Mouse (Mus musculus) heart, adult 2 months (tissue): ENCODE measurements around the gene Tmem211. TPM values are rescaled to one million over a fixed set of nuclear protein-coding genes. Genes with fewer than 3 reads are reported as not detected.

ENCODE experiments used
- DNase-seq, 2 experiments: peaks; one replicate each; pipeline ENCODE4 v3.0.0; 2021
- H3K27ac ChIP-seq: fragments of 200-600 bp; 2 replicates; pipeline ENCODE4 v1.8.1; 2022
- H3K27me3 ChIP-seq: fragments of 200-500 bp; 2 replicates; pipeline ENCODE4 v1.6.1; 2012; ENCODE audit warnings: mild to moderate bottlenecking, low read length, inconsistent platforms, mixed read lengths; ENCODE audit not compliant: control insufficient read depth, insufficient read depth
- H3K36me3 ChIP-seq: fragments of 200-500 bp; 2 replicates; pipeline ENCODE4 v1.6.1; 2012; ENCODE audit warnings: low read length, inconsistent platforms; ENCODE audit not compliant: control insufficient read depth, insufficient read depth
- H3K4me1 ChIP-seq: fragments of 200-500 bp; 2 replicates; pipeline ENCODE4 v1.6.1; 2011; ENCODE audit warnings: low read length; ENCODE audit not compliant: control insufficient read depth, insufficient read depth
- H3K4me3 ChIP-seq: fragments of 200-600 bp; 2 replicates; pipeline ENCODE4 v1.8.1; 2022
- H3K79me2 ChIP-seq: fragments of 200-500 bp; replicated peaks from 2 replicates; pipeline ENCODE4 v1.6.1; 2012; ENCODE audit warnings: mild to moderate bottlenecking, inconsistent platforms, low read length, moderate library complexity, mixed read lengths; ENCODE audit not compliant: control insufficient read depth, insufficient read depth
- H3K9ac ChIP-seq: fragments of 200-500 bp; 2 replicates; pipeline ENCODE4 v1.6.1; 2012; ENCODE audit warnings: low read depth, mild to moderate bottlenecking, control low read depth, inconsistent platforms, low read length, mixed read lengths
- CTCF ChIP-seq: fragments of 200-600 bp; IDR thresholded peaks from 2 replicates; pipeline ENCODE4 v1.8.1; 2022; ENCODE audit warnings: antibody characterized with exemption, mild to moderate bottlenecking, moderate library complexity
- EP300 ChIP-seq: fragments of 200-500 bp; IDR thresholded peaks from 2 replicates; pipeline ENCODE4 v1.6.1; 2011; ENCODE audit warnings: low read depth, low read length, control low read depth; ENCODE audit not compliant: insufficient read depth
- POLR2A ChIP-seq: fragments of 200-500 bp; IDR thresholded peaks from 2 replicates; pipeline ENCODE4 v1.6.1; 2011; ENCODE audit warnings: mild to moderate bottlenecking, low read depth, low read length, control low read depth; ENCODE audit not compliant: insufficient read depth
- WGBS: fragments of 180-500 bp; shearing (Covaris S2); methylation state at CpG from one replicate; pipeline ENCODE4 v1.1.7; 2018; 5-methylcytosine and 5-hydroxymethylcytosine counted together
- intact Hi-C: fragments of 180-260 bp; cut with DNase I; formaldehyde crosslinking; loops from one replicate; pipeline ENCODE4 v1.15.1; 2025
- polyA plus RNA-seq: library from polyadenylated mRNA; depleted of rRNA; stranded (reverse); fragments of >200 nt; gene quantifications from 2 replicates; pipeline ENCODE4 v1.2.3, GENCODE M21; 2012
- total RNA-seq, 2 experiments: library from RNA; stranded (reverse); gene quantifications; 2 replicates each; pipeline ENCODE4 v1.2.3; 2021

Tmem211 gene
- total and polyA plus RNA-seq, 3 experiments = not detected

- intact Hi-C loops = no loop called here
- H3K4me1 ChIP-seq = peaks cover 2% of the 10 kb centered on the region
- no peaks in the 10 kb centered on the region for H3K27me3 ChIP-seq
- H3K79me2 ChIP-seq = no peaks in the 10 kb centered on the region
- H3K4me3 ChIP-seq = no peak overlapping the region
- no peak overlapping the region for H3K27ac ChIP-seq
- TF ChIP-seq POLR2A (no peak), CTCF (no peak), EP300 (no peak)
- no peak for DNase-seq
- no peak overlapping the region for H3K9ac ChIP-seq
- H3K36me3 ChIP-seq = no peaks in the 10 kb centered on the region
Measured at GRCm38 (mm10) chr5:113268246-113268645, 41.5 kb downstream of the Tmem211 start.

- no peak overlapping the region for H3K9ac ChIP-seq
- TF ChIP-seq EP300 (no peak), CTCF (peak; percentile 12; the same call in 1 of the 2 replicates)
- no peak overlapping the region for H3K4me3 ChIP-seq
- no peaks in the 10 kb centered on the region for H3K79me2 ChIP-seq
- intact Hi-C loops = no loop called here
- no peak for DNase-seq
- H3K4me1 ChIP-seq = peaks cover 2% of the 10 kb centered on the region
- 81% methylated on average over 3 of the region's 3 CpGs for WGBS
- H3K27ac ChIP-seq = no peak overlapping the region
- no peaks in the 10 kb centered on the region for H3K27me3 ChIP-seq
- H3K36me3 ChIP-seq = no peaks in the 10 kb centered on the region
Measured at GRCm38 (mm10) chr5:113270043-113270442, 43.3 kb downstream of the Tmem211 start.

- Histone ChIP-seq H3K79me2 (no peaks in the 10 kb centered on the region), H3K27me3 (no peaks in the 10 kb centered on the region), H3K9ac (no peak overlapping the region), H3K4me1 (peaks cover 2% of the 10 kb centered on the region), H3K4me3 (no peak overlapping the region), H3K27ac (no peak overlapping the region), H3K36me3 (no peaks in the 10 kb centered on the region)
- intact Hi-C loops = no loop called here
- WGBS = 47% methylated on average over 11 of the region's 11 CpGs
- DNase-seq = peak; percentile 18 to 30
- TF ChIP-seq CTCF = no peak
Measured at GRCm38 (mm10) chr5:113271207-113271811, 44.6 kb downstream of the Tmem211 start.

- no peaks in the 10 kb centered on the region for H3K79me2 ChIP-seq
- H3K4me1 ChIP-seq = peaks cover under 1% of the 10 kb centered on the region
- no peak for DNase-seq
- TF ChIP-seq POLR2A = no peak
- TF ChIP-seq CTCF = no peak
- no peak for TF ChIP-seq EP300
- 0 out of 2 replicates have a peak, but pooled peaks cover 2% of the 10 kb centered on the region for H3K27me3 ChIP-seq
- no peaks in the 10 kb centered on the region for H3K36me3 ChIP-seq
- H3K4me3 ChIP-seq = no peak overlapping the region
- intact Hi-C loops = no loop called here
- WGBS = 68% methylated on average over 10 of the region's 10 CpGs
- no peak overlapping the region for H3K9ac ChIP-seq
- no peak overlapping the region for H3K27ac ChIP-seq
Measured at GRCm38 (mm10) chr5:113275839-113276238, 49.1 kb downstream of the Tmem211 start.

GRCm38 (mm10) chr5:113280138-113280856, 53.6 kb downstream of the Tmem211 start:
- DNase-seq = no peak
- Histone ChIP-seq H3K9ac (no peak overlapping the region), H3K27me3 (peaks cover 2% of the 10 kb centered on the region; the same call in 1 of the 2 replicates), H3K79me2 (no peaks in the 10 kb centered on the region), H3K36me3 (no peaks in the 10 kb centered on the region), H3K27ac (no peak overlapping the region), H3K4me1 (no peaks in the 10 kb centered on the region), H3K4me3 (no peak overlapping the region)
- TF ChIP-seq POLR2A (no peak), CTCF (no peak), EP300 (no peak)
- 33% methylated on average over 15 of the region's 15 CpGs for WGBS
- intact Hi-C loops = no loop called here

GRCm38 (mm10) chr5:113281557-113281956, 54.8 kb downstream of the Tmem211 start:
- no peaks in the 10 kb centered on the region for H3K79me2 ChIP-seq
- TF ChIP-seq EP300 (no peak), CTCF (no peak), POLR2A (no peak)
- whole genome bisulfite sequencing = 88% methylated on average over 7 of the region's 7 CpGs
- intact Hi-C loops = no loop called here
- H3K4me1 ChIP-seq = no peaks in the 10 kb centered on the region
- H3K4me3 ChIP-seq = no peak overlapping the region
- no peaks in the 10 kb centered on the region for H3K36me3 ChIP-seq
- H3K9ac ChIP-seq = no peak overlapping the region
- no peak for DNase-seq
- H3K27ac ChIP-seq = no peak overlapping the region
- peaks cover 2% of the 10 kb centered on the region; the same call in 1 of the 2 replicates for H3K27me3 ChIP-seq
